Mouse (Mus musculus) yolk sac, embryonic 10.5 days (tissue): Measurements from ENCODE around the gene Vmn2r38.
"Not testable (repeated sequence)": the region's sequence is repeated elsewhere in the genome, so short reads cannot be mapped to it uniquely, and the experiment has no call there.

ENCODE experiments used
- DNase-seq: peaks from one replicate; pipeline ENCODE4 v3.0.0-alpha.2; 2017; ENCODE audit warnings: low spot score

Gene Vmn2r38

DNA sequence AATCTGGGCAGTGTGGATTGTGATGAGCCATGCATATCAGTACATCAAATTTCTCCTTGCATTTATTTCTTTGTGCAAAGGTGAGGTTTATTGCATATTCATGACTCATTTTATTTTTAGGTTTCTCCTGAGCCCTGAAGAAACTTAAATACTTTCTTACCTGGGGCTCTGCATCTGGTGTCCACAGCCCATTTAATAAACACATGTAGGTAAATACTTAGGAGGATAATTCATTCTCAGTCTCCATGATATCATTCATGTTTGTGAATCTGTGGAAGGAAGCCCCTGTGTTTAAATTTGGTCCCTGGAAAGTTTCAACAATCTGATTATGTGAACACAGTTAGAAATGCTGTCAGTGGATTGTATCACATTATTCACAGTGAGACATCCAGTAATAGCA lies at the start of gene Vmn2r38:
TSS of gene Vmn2r38 (minus strand) at position 101 of the 400 bp plus-strand sequence.
- DNase-seq, result not testable (repeated sequence)

DNA sequence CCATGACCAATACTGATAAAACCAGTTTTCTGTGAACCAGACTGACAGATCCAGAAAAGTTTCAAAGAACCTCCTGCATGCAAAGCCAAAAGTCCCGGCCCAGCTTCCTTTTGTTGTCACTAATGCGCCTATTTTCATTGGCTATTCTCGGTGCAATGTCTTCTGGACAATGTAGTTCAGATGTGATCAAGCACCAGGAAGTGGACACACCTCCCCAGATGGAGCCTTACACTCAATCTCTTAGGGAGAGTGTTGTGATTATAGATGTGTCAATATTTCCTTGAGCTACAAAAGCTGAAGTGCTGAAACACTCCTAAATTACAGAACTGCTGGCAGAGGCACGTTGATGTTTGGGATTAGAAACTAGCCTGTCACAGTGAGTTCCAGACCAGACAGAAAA lies 32.3 kb downstream of the Vmn2r38 start:
- not testable (repeated sequence) for DNase-seq

DNA sequence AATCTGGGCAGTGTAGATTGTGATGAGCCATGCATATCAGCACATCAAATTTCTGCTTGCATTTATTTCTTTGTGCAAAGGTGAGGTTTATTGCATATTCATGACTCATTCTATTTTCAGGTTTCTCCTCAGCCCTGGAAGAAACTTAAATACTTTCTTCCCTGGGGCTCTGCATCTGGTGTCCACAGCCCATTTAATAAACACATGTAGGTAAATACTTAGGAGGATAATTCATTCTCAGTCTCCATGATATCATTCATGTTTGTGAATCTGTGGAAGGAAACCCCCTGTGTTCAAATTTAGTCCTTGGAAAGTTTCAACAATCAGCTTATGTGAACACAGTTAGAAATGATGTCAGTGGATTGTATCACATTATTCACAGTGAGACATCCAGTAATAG lies 67.0 kb downstream of the Vmn2r38 start, which contains the start of gene Vmn2r39:
TSS of gene Vmn2r39 (minus strand) at position 101 of the 400 bp plus-strand sequence.
- not testable (repeated sequence) for DNase-seq
